In the genomic region with DNA sequence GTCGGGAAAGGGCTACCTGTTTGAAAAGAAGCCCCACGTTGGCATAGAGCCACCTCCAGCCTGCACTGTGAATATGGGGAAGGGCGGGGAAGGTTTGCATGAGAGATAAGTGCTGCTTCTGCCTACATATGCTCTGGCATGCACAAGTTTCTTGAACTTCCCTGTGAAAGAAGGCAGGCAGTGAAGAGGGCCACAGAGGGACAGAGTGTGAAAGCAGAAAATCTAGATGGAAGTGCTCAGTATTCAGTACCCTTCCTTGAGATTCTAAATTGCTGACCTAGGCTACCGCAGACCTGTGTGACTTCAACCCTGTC, we compare ENCODE assay signal across 20 mouse cellular contexts.
"Had no signal": no experiment of that assay in that cellular context is flagged by ENCODE, and none has a peak within 500 bp of the region (broad histone marks: within the 10 kb centered on the region; RNA-seq: fewer than 3 reads in every experiment).

No protein-coding gene starts in this region.

- H3K36me3 ChIP-seq: intestine, embryonic 15.5 days; kidney, embryonic 15.5 days; limb, embryonic 10.5 days; limb, embryonic 13.5 days; midbrain, embryonic 12.5 days; midbrain, embryonic 15.5 days; stomach, embryonic 15.5 days had no signal

- H3K4me3 ChIP-seq: intestine, embryonic 15.5 days; kidney, embryonic 15.5 days; layer of hippocampus, adult 2 months; limb, embryonic 10.5 days; limb, embryonic 13.5 days; megakaryocyte, embryonic 14.5 days; midbrain, embryonic 12.5 days; midbrain, embryonic 15.5 days; stomach, embryonic 15.5 days had no signal

- H3K9ac ChIP-seq: intestine, embryonic 15.5 days; kidney, embryonic 15.5 days; limb, embryonic 13.5 days; liver, embryonic 14.5 days; midbrain, embryonic 12.5 days; midbrain, embryonic 15.5 days; stomach, embryonic 15.5 days had no signal

- H3K9me3 ChIP-seq: intestine, embryonic 15.5 days; kidney, embryonic 15.5 days; limb, embryonic 10.5 days; limb, embryonic 13.5 days; megakaryocyte, embryonic 14.5 days; midbrain, embryonic 12.5 days; midbrain, embryonic 15.5 days; stomach, embryonic 15.5 days had no signal

- H3K4me2 ChIP-seq: intestine, embryonic 15.5 days; kidney, embryonic 15.5 days; limb, embryonic 13.5 days; midbrain, embryonic 12.5 days; midbrain, embryonic 15.5 days; stomach, embryonic 15.5 days had no signal

- ATAC-seq: intestine, embryonic 15.5 days; midbrain, embryonic 15.5 days had no signal

- H3K4me1 ChIP-seq: intestine, embryonic 15.5 days; kidney, embryonic 15.5 days; limb, embryonic 10.5 days; limb, embryonic 13.5 days; midbrain, embryonic 12.5 days; midbrain, embryonic 15.5 days; stomach, embryonic 15.5 days had no signal

- DNase-seq: kidney, adult 11 months; kidney, adult 8-10 months; kidney, postnatal 10 days; layer of hippocampus, adult 9-11 months; liver; lung, adult 2 months; lung, postnatal 14 days; right cerebral cortex, postnatal 14 days; right cerebral cortex, postnatal 4 days; thymus, postnatal 25 days had no signal

- H3K27me3 ChIP-seq: intestine, embryonic 15.5 days; kidney, embryonic 15.5 days; limb, embryonic 13.5 days; midbrain, embryonic 12.5 days; midbrain, embryonic 15.5 days; stomach, embryonic 15.5 days had no signal

- H3K27ac ChIP-seq: intestine, embryonic 15.5 days; kidney, embryonic 15.5 days; layer of hippocampus, adult 2 months; limb, embryonic 10.5 days; limb, embryonic 13.5 days; liver, embryonic 14.5 days; midbrain, embryonic 12.5 days; midbrain, embryonic 15.5 days; stomach, embryonic 15.5 days had no signal
